Comparison of ENCODE assay signal across 22 mouse cellular contexts in the genomic region with DNA sequence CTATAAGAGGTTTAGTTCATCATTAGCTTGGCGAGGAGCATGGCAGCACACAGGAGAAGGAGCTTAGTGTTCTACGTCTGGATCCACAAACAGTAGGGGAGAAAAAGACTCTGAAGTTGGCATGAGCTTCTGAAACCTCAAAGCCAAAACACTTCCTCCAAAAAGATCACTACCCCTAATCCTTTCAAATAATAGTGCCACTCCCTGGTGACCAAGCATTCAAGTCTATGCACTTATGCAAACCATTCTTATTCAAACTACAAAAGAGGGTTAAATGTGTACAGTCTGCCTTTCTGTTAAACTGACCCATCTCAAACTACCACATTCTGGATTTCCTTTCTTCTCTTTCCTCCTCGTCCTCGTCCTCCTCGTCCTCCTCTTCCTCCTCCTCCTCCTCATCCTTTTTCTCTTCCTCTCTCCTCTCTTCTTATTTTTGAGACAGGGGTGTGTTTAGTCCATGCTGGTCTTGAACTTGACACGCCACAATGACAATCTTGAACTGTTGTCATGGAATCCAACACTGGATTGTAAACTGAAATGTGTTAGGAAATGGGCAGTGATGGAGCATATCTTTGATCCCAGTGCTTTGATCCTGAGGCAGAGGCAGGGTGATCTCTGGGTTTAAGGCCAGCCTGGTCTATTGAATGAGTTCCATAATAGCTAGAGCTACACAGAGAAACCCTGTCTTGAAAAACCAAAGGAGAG.
DNase-seq lines count a peak whose midpoint lies in the region; TF ChIP-seq lines count a peak whose summit lies in the region.
"Had no signal": no experiment of that assay in that cellular context is flagged by ENCODE, and none has a peak within 500 bp of the region (broad histone marks: within the 10 kb centered on the region; RNA-seq: fewer than 3 reads in every experiment).

No protein-coding gene starts in this region.

- no peaks in the 10 kb centered on the region for H3K9me3 ChIP-seq in ES-Bruce4 (replicated peaks; ENCODE audit: control insufficient read depth, insufficient read depth, low read length, poor library complexity, severe bottlenecking)
- no peaks in the 10 kb centered on the region for H3K9me3 ChIP-seq in ES-E14 (ENCODE audit: control insufficient read depth, insufficient read depth, low read depth, low read length)
- H3K9me3 ChIP-seq: embryonic facial prominence, embryonic 13.5 days; embryonic facial prominence, embryonic 15.5 days; forebrain, embryonic 10.5 days; forebrain, embryonic 12.5 days had no signal

- DNase-seq in ES-E14 (ENCODE audit: low read depth, low spot score) (no peak), ZHBTc4 (ENCODE audit: low read depth, low spot score) (peak; percentile 86)
- DNase-seq in layer of hippocampus, postnatal 36 days: no peak
- no peak for DNase-seq in kidney, postnatal 4 days
- DNase-seq: adrenal gland, adult 2 months; adrenal gland, postnatal 10 days; adrenal gland, postnatal 25 days; B cell, adult 2 months; cerebellum, adult 11 months; cerebellum, adult 18-20 months; cerebellum, adult 8-10 months; cerebellum, adult 9-11 months; cerebellum, postnatal 14 days; cerebellum, postnatal 36 days; embryo, embryonic 11 days had no signal

- TF ChIP-seq EP300 in ES-Bruce4 (IDR thresholded peaks at IDR 0.05; ENCODE audit: insufficient read depth, low read depth, low read length): no peak

- no peak for TF ChIP-seq POLR2A in ES-Bruce4 (IDR thresholded peaks at IDR 0.05; ENCODE audit: insufficient read depth, low read length)

- no peaks in the 10 kb centered on the region for H3K27me3 ChIP-seq in ES-Bruce4 (ENCODE audit: control insufficient read depth, insufficient read depth, low read length, poor library complexity, severe bottlenecking)
- H3K27me3 ChIP-seq: CH12.LX; embryonic facial prominence, embryonic 13.5 days; embryonic facial prominence, embryonic 15.5 days; forebrain, embryonic 12.5 days had no signal

- H3K9ac ChIP-seq in ES-Bruce4 (ENCODE audit: low read depth, poor library complexity, severe bottlenecking): no peak overlapping the region
- no peak overlapping the region for H3K9ac ChIP-seq in ES-E14 (ENCODE audit: insufficient read depth, low read depth, low read length, poor library complexity, severe bottlenecking)
- H3K9ac ChIP-seq: embryonic facial prominence, embryonic 13.5 days; embryonic facial prominence, embryonic 15.5 days; forebrain, embryonic 12.5 days had no signal

- H3K4me3 ChIP-seq in ES-Bruce4 (ENCODE audit: low read depth, low read length) (no peak overlapping the region), ES-E14 (ENCODE audit: insufficient read depth in 1 of 2, low read depth in 1 of 2, low read length in 2 of 2, poor library complexity in 1 of 2, severe bottlenecking in 1 of 2) (no peak overlapping the region)
- H3K4me3 ChIP-seq: embryonic facial prominence, embryonic 13.5 days; embryonic facial prominence, embryonic 15.5 days; erythroblast, embryonic 14.5 days; forebrain, embryonic 10.5 days; forebrain, embryonic 12.5 days had no signal

- H3K27ac ChIP-seq in ES-Bruce4 (ENCODE audit: insufficient read depth, low read length): peak overlapping the region; percentile 51; the same call in 1 of the 2 replicates
- H3K27ac ChIP-seq in ES-E14 (ENCODE audit: insufficient read depth, low read depth, low read length, poor library complexity, severe bottlenecking): no peak overlapping the region; the same call in 1 of the 2 replicates
- H3K27ac ChIP-seq: embryonic facial prominence, embryonic 13.5 days; embryonic facial prominence, embryonic 15.5 days; forebrain, embryonic 10.5 days; forebrain, embryonic 12.5 days had no signal

- H3K36me3 ChIP-seq in ES-Bruce4 (ENCODE audit: control insufficient read depth, insufficient read depth, low read length, poor library complexity, severe bottlenecking): no peaks in the 10 kb centered on the region
- no peaks in the 10 kb centered on the region for H3K36me3 ChIP-seq in ES-E14 (ENCODE audit: control insufficient read depth, insufficient read depth, low read length, poor library complexity, severe bottlenecking)
- H3K36me3 ChIP-seq: embryonic facial prominence, embryonic 13.5 days; embryonic facial prominence, embryonic 15.5 days; forebrain, embryonic 10.5 days; forebrain, embryonic 12.5 days had no signal

- peaks cover 1% of the 10 kb centered on the region for H3K4me1 ChIP-seq in ES-Bruce4 (ENCODE audit: control insufficient read depth, insufficient read depth, low read length)
- peaks cover 6 to 16% of the 10 kb centered on the region in 2 experiments; a peak in 2 of 4 replicates for H3K4me1 ChIP-seq in ES-E14 (ENCODE audit: control insufficient read depth in 2 of 2, insufficient read depth in 2 of 2, low read length in 2 of 2, poor library complexity in 1 of 2)
- H3K4me1 ChIP-seq: embryonic facial prominence, embryonic 13.5 days; embryonic facial prominence, embryonic 15.5 days; forebrain, embryonic 12.5 days had no signal

- no peak for TF ChIP-seq CTCF in ES-Bruce4 (IDR thresholded peaks at IDR 0.05; ENCODE audit: low read depth, low read length)

- in situ Hi-C loops in ES-E14 (cut with MboI; ENCODE audit: low sequenced_read_pairs in 2 of 2, unreplicated experiment in 2 of 2): no loop called here

TF ChIP-seq in ES-E14, 5 proteins besides CTCF, POLR2A, EP300 and RAD21:
- TF ChIP-seq ZNF384 (IDR thresholded peaks at IDR 0.05; ENCODE audit: low read depth, low read length): no peak
- 0 out of 2 replicates have a peak, but pooled peaks have one; percentile 32 for TF ChIP-seq MAFK (IDR thresholded peaks at IDR 0.05; ENCODE audit: insufficient read depth, low read depth, low read length)
TF ChIP-seq in ES-E14: peak in this region for 1.
